Mouse (Mus musculus) kidney, postnatal 14 days (tissue): Measurements from ENCODE around the gene Swap70.
A peak's percentile ranks its signal among the peaks of the same experiment; 100 is the strongest.

ENCODE experiments used
- DNase-seq: peaks from one replicate; pipeline ENCODE4 v3.0.0; 2022; ENCODE audit warnings: mixed read lengths

Swap70 gene

GRCm38 (mm10) chr7:110277734-110278245 is 56.3 kb downstream of the Swap70 start:
- DNase-seq: peak; percentile 34

- DNase-seq: no peak
These were observed 57.7 kb downstream of the Swap70 start for GRCm38 (mm10) chr7:110279183-110279582.

- no peak for DNase-seq
These were observed 60.1 kb downstream of the Swap70 start for GRCm38 (mm10) chr7:110281435-110282256.

GRCm38 (mm10) chr7:110282797-110283196 is 61.3 kb downstream of the Swap70 start:
- no peak for DNase-seq

- no peak for DNase-seq
These were observed 62.2 kb downstream of the Swap70 start for GRCm38 (mm10) chr7:110283484-110284275.

GRCm38 (mm10) chr7:110285076-110285848 is 63.8 kb downstream of the Swap70 start:
- no peak for DNase-seq

- DNase-seq: no peak
These were observed 64.3 kb downstream of the Swap70 start for GRCm38 (mm10) chr7:110285849-110286151.

GRCm38 (mm10) chr7:110286198-110286732 is 64.8 kb downstream of the Swap70 start:
- DNase-seq: no peak

GRCm38 (mm10) chr7:110286838-110287475 is 65.4 kb downstream of the Swap70 start:
- DNase-seq: peak; percentile 89

- peak; percentile 64 for DNase-seq
These were observed 66.1 kb downstream of the Swap70 start for GRCm38 (mm10) chr7:110287476-110288071.

GRCm38 (mm10) chr7:110288191-110288604 is 66.7 kb downstream of the Swap70 start:
- no peak for DNase-seq

- peak; percentile 81 for DNase-seq
These were observed 67.2 kb downstream of the Swap70 start for GRCm38 (mm10) chr7:110288731-110289191.

GRCm38 (mm10) chr7:110289647-110290046 is 68.1 kb downstream of the Swap70 start:
- no peak for DNase-seq

GRCm38 (mm10) chr7:110296889-110297603 is 75.5 kb downstream of the Swap70 start:
- peak; percentile 90 for DNase-seq

GRCm38 (mm10) chr7:110297611-110298010 is 76.1 kb downstream of the Swap70 start:
- DNase-seq: no peak

- peak; percentile 42 for DNase-seq
These were observed 76.6 kb downstream of the Swap70 start for GRCm38 (mm10) chr7:110298090-110298489.

GRCm38 (mm10) chr7:110298739-110299410 is 77.4 kb downstream of the Swap70 start:
- peak; percentile 41 for DNase-seq

GRCm38 (mm10) chr7:110302886-110303285 is 81.4 kb downstream of the Swap70 start:
- DNase-seq: no peak

GRCm38 (mm10) chr7:110305486-110305885 is 84.0 kb downstream of the Swap70 start:
- peak; percentile 73 for DNase-seq

- no peak for DNase-seq
These were observed 84.8 kb downstream of the Swap70 start for GRCm38 (mm10) chr7:110306281-110306680.
